Mouse (Mus musculus): Measurements from ENCODE around the gene Spats1.
A peak's percentile ranks its signal among the peaks of the same experiment; 100 is the strongest.
"Not testable (repeated sequence)": the region's sequence is repeated elsewhere in the genome, so short reads cannot be mapped to it uniquely, and the experiment has no call there.

Spats1 gene

DNA sequence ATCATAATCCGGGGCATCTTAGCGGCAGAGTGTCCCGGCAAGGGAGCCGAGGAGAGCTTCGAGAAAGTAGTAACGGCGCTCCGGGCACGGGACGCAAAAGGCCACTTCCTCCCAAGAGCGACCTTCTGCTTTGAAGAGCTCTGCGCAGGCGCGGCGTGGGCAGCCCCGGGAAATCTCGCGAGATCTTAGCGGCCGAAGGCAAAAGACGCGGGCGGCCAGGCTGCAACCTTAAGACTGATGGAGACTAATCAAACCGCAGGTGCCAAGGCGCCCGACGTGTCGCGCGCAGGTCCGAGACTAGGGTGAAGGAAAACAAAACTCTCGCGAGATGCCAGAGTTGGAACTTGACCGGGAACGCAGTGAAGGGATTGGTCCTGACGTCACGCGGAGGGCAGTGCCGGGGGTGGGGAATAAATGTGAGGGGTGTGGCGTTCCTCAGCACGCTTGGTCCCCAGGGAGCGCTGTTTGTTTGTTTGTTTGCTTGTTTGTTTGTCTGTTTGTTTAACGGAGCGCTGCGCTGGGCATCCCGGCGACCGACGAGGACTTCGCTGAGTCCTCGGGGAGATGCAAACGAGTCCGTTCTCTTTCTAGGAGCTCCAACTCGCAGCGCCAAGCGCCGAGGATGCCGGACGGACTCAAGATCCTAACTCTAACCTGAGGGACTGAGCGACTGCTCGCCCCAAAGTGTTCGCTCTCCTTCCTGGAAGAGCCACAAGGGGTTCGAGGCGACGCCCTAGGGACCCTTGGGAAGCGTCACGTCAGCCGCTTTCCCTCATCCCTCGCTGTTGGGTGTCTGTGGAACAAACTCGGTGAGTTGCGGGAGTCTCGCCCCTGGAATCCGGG, 41.6 kb downstream of the Spats1 start, which contains the start of gene Cdc5l:
TSS of gene Cdc5l (minus strand) at position 319 of the 843 bp plus-strand sequence.
- DNase-seq: peak; percentile 99

- DNase-seq: no peak
These were observed 42.4 kb downstream of the Spats1 start for GRCm38 (mm10) chr17:45432706-45433398.

DNA sequence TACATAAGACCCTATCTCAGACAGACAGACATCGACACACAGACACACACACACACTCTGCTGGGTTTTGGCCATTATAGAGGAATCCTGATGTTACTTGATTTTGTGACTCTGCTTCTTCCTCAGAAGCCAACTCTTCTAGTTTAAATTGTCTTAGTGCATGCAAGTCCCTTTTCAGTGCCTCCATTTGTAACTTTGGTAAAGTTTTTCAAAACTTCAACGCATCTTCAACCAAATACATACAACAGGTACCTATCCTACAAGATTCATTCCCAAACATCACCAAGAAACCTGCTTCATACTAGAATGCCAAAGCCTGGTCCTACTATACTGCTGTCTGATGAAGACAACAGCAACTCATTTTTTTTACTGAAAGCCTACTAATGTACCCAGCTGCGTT, 43.2 kb downstream of the Spats1 start:
- DNase-seq: no peak

DNA sequence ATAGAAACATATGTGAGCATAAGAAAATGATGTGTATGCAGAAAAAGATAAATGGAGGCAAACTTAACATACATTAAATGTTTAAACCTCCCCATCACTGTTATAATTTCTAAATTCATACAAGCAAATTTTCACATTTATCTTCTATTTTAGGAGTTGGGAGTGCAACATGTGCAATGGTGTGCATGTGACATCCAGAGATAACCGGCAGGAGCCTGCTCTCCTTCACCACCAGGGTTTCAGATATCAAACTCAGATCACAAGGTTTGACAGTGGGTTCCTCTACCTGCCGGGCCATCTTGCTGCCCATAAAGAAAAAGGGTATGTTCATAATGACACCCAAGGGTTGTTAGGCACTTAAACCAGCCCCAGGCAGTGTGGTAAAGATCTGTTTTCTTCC, 57.8 kb downstream of the Spats1 start:
- no peak for DNase-seq

- DNase-seq: not testable (repeated sequence)
These were observed 63.6 kb downstream of the Spats1 start for GRCm38 (mm10) chr17:45411617-45412016.

GRCm38 (mm10) chr17:45408719-45409118, 66.5 kb downstream of the Spats1 start:
- DNase-seq: no peak

DNA sequence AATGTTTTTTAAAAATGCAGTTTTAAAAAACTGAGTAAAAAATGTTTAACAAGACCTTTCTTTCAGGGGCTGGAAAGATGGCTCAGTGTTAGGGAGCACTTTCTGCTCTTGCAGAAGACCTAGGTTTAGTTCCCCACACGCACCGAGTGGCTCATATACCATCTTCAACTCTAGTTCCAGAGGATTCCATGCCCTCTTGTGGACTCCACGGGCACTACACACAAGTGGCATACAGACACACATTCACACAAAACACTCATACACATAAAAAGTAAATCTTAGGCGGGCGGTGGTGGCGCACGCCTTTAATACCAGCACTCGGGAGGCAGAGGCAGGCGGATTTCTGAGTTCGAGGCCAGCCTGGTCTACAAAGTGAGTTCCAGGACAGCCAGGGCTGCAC, 68.9 kb downstream of the Spats1 start:
- DNase-seq: no peak

- peak; percentile 40 for DNase-seq
These were observed 72.0 kb downstream of the Spats1 start for GRCm38 (mm10) chr17:45403207-45403606.

GRCm38 (mm10) chr17:45402601-45403000, 72.6 kb downstream of the Spats1 start:
- peak; percentile 17 for DNase-seq

- peak; percentile 35 for DNase-seq
These were observed 73.1 kb downstream of the Spats1 start for GRCm38 (mm10) chr17:45402126-45402525.

DNA sequence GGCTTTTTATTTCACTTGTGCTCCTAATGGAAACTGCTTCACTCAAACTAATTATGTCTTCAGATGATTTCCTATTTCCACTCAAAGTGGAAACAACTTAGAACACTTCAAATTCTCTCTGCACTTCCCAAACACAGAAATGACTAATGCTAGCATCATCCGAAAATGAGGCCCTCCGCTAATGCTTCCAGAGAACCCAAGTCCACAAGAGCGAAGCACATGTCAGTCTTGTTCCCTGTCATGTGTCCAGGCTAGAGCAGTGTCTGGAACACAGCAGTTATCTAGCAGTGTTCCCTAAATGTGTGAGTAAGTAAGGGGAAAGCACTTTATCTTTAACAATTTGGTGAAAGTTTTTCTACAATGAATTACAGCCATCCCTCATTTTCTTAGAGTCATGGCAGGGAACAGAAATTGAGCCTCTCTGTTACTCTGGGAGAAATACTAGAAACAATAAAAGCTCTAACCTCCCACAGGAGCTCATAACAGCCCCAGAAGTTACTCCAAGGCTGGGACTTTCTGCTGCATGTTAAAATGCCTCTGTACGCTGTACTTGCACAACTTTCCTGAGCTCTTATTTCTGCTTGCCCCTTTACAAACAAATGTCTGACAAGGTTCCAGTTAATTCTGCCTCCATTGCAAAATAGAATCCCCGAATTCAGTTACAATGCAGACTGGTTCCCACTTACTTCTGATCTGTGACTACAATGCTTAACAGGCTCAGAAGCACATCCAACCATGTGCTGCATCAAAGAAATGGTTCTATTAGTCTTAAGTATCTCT, 73.9 kb downstream of the Spats1 start:
- DNase-seq: no peak

DNA sequence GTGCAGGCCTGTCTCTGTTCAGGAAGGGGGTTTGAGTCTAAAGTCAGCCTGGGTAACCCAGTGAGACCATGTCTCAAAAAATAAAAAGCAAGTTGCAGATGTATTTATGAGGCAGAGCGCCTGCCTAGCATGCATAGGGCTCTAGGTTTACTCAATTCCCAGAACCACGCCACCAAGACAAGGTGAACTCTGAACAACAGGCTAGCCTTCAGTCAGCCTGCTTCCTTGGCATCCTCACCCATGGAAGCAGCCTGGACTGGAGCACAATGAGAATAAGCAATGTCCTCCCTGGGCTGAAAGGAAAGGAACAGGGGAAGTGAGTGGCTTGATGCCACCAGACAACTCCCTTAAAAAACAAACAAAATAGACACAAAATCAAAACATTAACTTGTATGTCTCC, 77.2 kb downstream of the Spats1 start:
- no peak for DNase-seq

- no peak for DNase-seq
These were observed 77.7 kb downstream of the Spats1 start for GRCm38 (mm10) chr17:45397541-45397940.

DNA sequence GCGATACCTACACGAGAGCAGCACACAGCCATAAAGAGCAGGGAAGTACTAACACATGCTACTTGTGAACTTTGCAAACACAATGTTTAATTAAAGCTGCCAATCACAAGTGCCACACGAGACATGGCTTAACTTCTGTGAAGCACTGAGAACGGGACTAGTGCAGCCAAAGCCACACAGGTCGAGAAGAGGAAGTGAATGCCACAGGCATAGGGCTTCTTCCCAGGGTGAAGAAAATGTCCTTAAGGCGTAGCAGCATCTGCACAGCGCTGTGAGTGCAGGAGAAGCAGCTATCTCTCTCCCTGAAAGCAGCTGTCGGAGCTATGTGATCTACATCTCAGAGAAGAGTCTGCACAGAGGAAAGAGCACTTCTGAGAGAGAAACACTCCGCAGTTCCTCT, 80.6 kb downstream of the Spats1 start:
- no peak for DNase-seq

- DNase-seq: no peak
These were observed 81.5 kb downstream of the Spats1 start for GRCm38 (mm10) chr17:45393765-45394164.
